Mouse (Mus musculus) midbrain, embryonic 12.5 days (tissue): Measurements from ENCODE around the gene 1700031F05Rik. TPM values are rescaled to one million over a fixed set of nuclear protein-coding genes. Genes with fewer than 3 reads are reported as not detected.
"Not testable (repeated sequence)": the region's sequence is repeated elsewhere in the genome, so short reads cannot be mapped to it uniquely, and the experiment has no call there.

ENCODE experiments used
- ATAC-seq: fragments of 200-750 bp; cut with Nextera tagmentation; 2 replicates; pipeline ENCODE4 v1.8.0; 2017; ENCODE audit warnings: low read depth, moderate TSS enrichment, moderate library complexity; ENCODE audit not compliant: low FRiP score
- H3K27ac ChIP-seq: fragments of 300-500 bp; sonication (generic); replicated peaks from 2 replicates; pipeline ENCODE4 v1.5.1; 2016; ENCODE audit warnings: mild to moderate bottlenecking
- H3K27me3 ChIP-seq: fragments of 300-500 bp; sonication (generic); 2 replicates; pipeline ENCODE4 v1.6.1; 2016; ENCODE audit warnings: mild to moderate bottlenecking
- H3K36me3 ChIP-seq: fragments of 300-500 bp; sonication (generic); 2 replicates; pipeline ENCODE4 v1.6.1; 2016
- H3K4me1 ChIP-seq: fragments of 300-500 bp; sonication (generic); 2 replicates; pipeline ENCODE4 v1.6.1; 2016
- H3K4me2 ChIP-seq: fragments of 300-500 bp; sonication (generic); replicated peaks from 2 replicates; pipeline ENCODE4 v1.6.1; 2016; ENCODE audit warnings: mild to moderate bottlenecking, moderate library complexity
- H3K4me3 ChIP-seq: fragments of 300-500 bp; sonication (generic); 2 replicates; pipeline ENCODE4 v1.5.1; 2016; ENCODE audit warnings: mild to moderate bottlenecking
- H3K9ac ChIP-seq: fragments of 300-500 bp; sonication (generic); replicated peaks from 2 replicates; pipeline ENCODE4 v1.6.1; 2016; ENCODE audit warnings: mild to moderate bottlenecking, moderate library complexity
- H3K9me3 ChIP-seq: fragments of 300-500 bp; sonication (generic); 2 replicates; pipeline ENCODE4 v1.6.1; 2016; ENCODE audit warnings: mild to moderate bottlenecking
- WGBS: fragments of 180-500 bp; shearing (Covaris S2); methylation state at CpG from one replicate; pipeline ENCODE4 v1.1.7; 2016; 5-methylcytosine and 5-hydroxymethylcytosine counted together
- polyA plus RNA-seq: library from polyadenylated mRNA; unstranded; fragments of >200 nt; fragmentation: Nextera tagmentation; extraction: Ambion mirVana; gene quantifications from 2 replicates; pipeline ENCODE4 v1.2.1, GENCODE M21; 2016

Gene 1700031F05Rik
- polyA plus RNA-seq = not detected in 2 replicates

GRCm38 (mm10) chrX:102867871-102868270, at the start of gene 1700031F05Rik:
TSS of gene 1700031F05Rik (minus strand) at chrX:102867971.
- no peaks in the 10 kb centered on the region for H3K4me1 ChIP-seq
- ATAC-seq = no peak
- no peaks in the 10 kb centered on the region for H3K9me3 ChIP-seq
- H3K4me2 ChIP-seq = no peak within 1 kb of the TSS
- peaks cover 3% of the 10 kb centered on the region; the same call in 1 of the 2 replicates for H3K27me3 ChIP-seq
- no peak within 1 kb of the TSS for H3K4me3 ChIP-seq
- no peak within 1 kb of the TSS for H3K9ac ChIP-seq
- no peak within 1 kb of the TSS for H3K27ac ChIP-seq
- 89% methylated on average over 6 of the region's 6 CpGs for WGBS
- H3K36me3 ChIP-seq = no peaks in the 10 kb centered on the region

GRCm38 (mm10) chrX:102914823-102915222, 47.1 kb upstream of the 1700031F05Rik start:
- WGBS = 96% methylated on average over 1 of the region's 1 CpGs
- H3K9ac ChIP-seq, H3K36me3 ChIP-seq, H3K27ac ChIP-seq, ATAC-seq, H3K4me3 ChIP-seq, H3K4me2 ChIP-seq, H3K4me1 ChIP-seq, H3K9me3 ChIP-seq: not testable (repeated sequence)
- H3K27me3 ChIP-seq = peaks cover 15% of the 10 kb centered on the region; the same call in 1 of the 2 replicates

- H3K27ac ChIP-seq, H3K4me2 ChIP-seq, H3K4me3 ChIP-seq, H3K9me3 ChIP-seq, H3K4me1 ChIP-seq, H3K9ac ChIP-seq, H3K36me3 ChIP-seq, ATAC-seq: not testable (repeated sequence)
- H3K27me3 ChIP-seq = peaks cover 33% of the 10 kb centered on the region
- 88% methylated on average over 9 of the region's 9 CpGs for WGBS
Measured at GRCm38 (mm10) chrX:102908587-102908986, 40.8 kb upstream of the 1700031F05Rik start, which contains the start of the genes Dmrtc1a and 1700011M02Rik. TSS of gene Dmrtc1a (minus strand) at chrX:102908687. TSS of gene 1700011M02Rik (plus strand) at chrX:102908905.

GRCm38 (mm10) chrX:102854516-102854915, 13.3 kb downstream of the 1700031F05Rik start, which contains the start of gene Dmrtc1c2:
TSS of gene Dmrtc1c2 (minus strand) at chrX:102854616.
- H3K4me3 ChIP-seq = not testable (repeated sequence)

GRCm38 (mm10) chrX:102812311-102812710, 55.5 kb downstream of the 1700031F05Rik start:
- H3K4me3 ChIP-seq = no peak overlapping the region
- H3K9ac ChIP-seq = no peak overlapping the region
- no peak overlapping the region for H3K4me2 ChIP-seq
- 63% methylated on average over 4 of the region's 4 CpGs for WGBS
- no peaks in the 10 kb centered on the region for H3K4me1 ChIP-seq
- H3K9me3 ChIP-seq = no peaks in the 10 kb centered on the region
- peaks cover 8% of the 10 kb centered on the region; the same call in 1 of the 2 replicates for H3K27me3 ChIP-seq
- ATAC-seq = no peak
- no peaks in the 10 kb centered on the region for H3K36me3 ChIP-seq
- H3K27ac ChIP-seq = no peak overlapping the region

More at GRCm38 (mm10) chrX:102854516-102854915, 13.3 kb downstream of the 1700031F05Rik start, which contains the start of gene Dmrtc1c2:
- not testable (repeated sequence) for H3K36me3 ChIP-seq, ATAC-seq, H3K9me3 ChIP-seq, H3K9ac ChIP-seq, H3K27ac ChIP-seq, H3K27me3 ChIP-seq, H3K4me1 ChIP-seq, H3K4me2 ChIP-seq
- 78% methylated on average over 5 of the region's 13 CpGs for WGBS

Other genes starting within 250 kb of the 1700031F05Rik start
- gene Phka1, start 223.7 kb downstream of the 1700031F05Rik start, polyA plus RNA-seq = 6.5 and 8.1 TPM in 2 replicates
- not detected in 2 replicates for gene Gm3880, start 181.0 kb downstream of the 1700031F05Rik start, polyA plus RNA-seq
- gene Gm9112, start 160.3 kb downstream of the 1700031F05Rik start, polyA plus RNA-seq = not detected in 2 replicates
- gene Dmrtc1b, start 160.1 kb downstream of the 1700031F05Rik start, polyA plus RNA-seq = not detected in 2 replicates
- not detected in 2 replicates for gene Dmrtc1c1, start 65.0 kb downstream of the 1700031F05Rik start, polyA plus RNA-seq
- not detected in 2 replicates for gene Dmrtc1c2, start 13.4 kb downstream of the 1700031F05Rik start, polyA plus RNA-seq
- gene Dmrtc1a, start 40.7 kb upstream of the 1700031F05Rik start, polyA plus RNA-seq = 0.94 and 1.0 TPM in 2 replicates
- not detected in 2 replicates for gene 1700011M02Rik, start 40.9 kb upstream of the 1700031F05Rik start, polyA plus RNA-seq
- not detected in 2 replicates for gene 1700018G05Rik, start 60.4 kb upstream of the 1700031F05Rik start, polyA plus RNA-seq